Mouse (Mus musculus): ENCODE measurements around the gene Gm17509. TPM values are rescaled to one million over a fixed set of nuclear protein-coding genes. Genes with fewer than 3 reads are reported as not detected.

The Gm17509 gene
- polyA plus RNA-seq (2015; fragmentation: Nextera tagmentation; extraction: Ambion mirVana) = 0.03 TPM in 1 of 2 replicates, not detected in the other

- Histone ChIP-seq H3K27ac (replicated peaks) (peak within 1 kb of the TSS; percentile 38), H3K9me3 (replicated peaks) (no peaks in the 10 kb centered on the region), H3K9ac (no peak within 1 kb of the TSS), H3K27me3 (peaks cover 40% of the 10 kb centered on the region), H3K4me3 (replicated peaks) (peak within 1 kb of the TSS; percentile 56), H3K4me1 (replicated peaks) (peaks cover 8% of the 10 kb centered on the region; the same call in 1 of the 2 replicates), H3K36me3 (replicated peaks) (no peaks in the 10 kb centered on the region), H3K4me2 (peak within 1 kb of the TSS; percentile 61)
- under 1% methylated on average over 65 of the region's 67 CpGs for WGBS (ENCODE audit: insufficient replicate concordance)
- peak; percentile 60 for ATAC-seq (ENCODE audit: insufficient read depth)
Observed at GRCm38 (mm10) chr13:117220501-117221321, at the start of gene Gm17509. Gene Gm17509, minus strand, starts transcription at chr13:117221075.

GRCm38 (mm10) chr13:117267963-117268362 lies 47.1 kb upstream of the Gm17509 start:
- no peaks in the 10 kb centered on the region for H3K9me3 ChIP-seq (replicated peaks)
- no peak overlapping the region for H3K4me3 ChIP-seq (replicated peaks)
- H3K9ac ChIP-seq = no peak overlapping the region
- no peak overlapping the region for H3K27ac ChIP-seq (replicated peaks)
- no peak for ATAC-seq (ENCODE audit: insufficient read depth)
- 79% methylated on average over 14 of the region's 14 CpGs for WGBS (ENCODE audit: insufficient replicate concordance)
- H3K36me3 ChIP-seq (replicated peaks) = no peaks in the 10 kb centered on the region
- no peak overlapping the region for H3K4me2 ChIP-seq
- H3K27me3 ChIP-seq = no peaks in the 10 kb centered on the region
- no peaks in the 10 kb centered on the region for H3K4me1 ChIP-seq (replicated peaks)

- Histone ChIP-seq H3K9ac (no peak overlapping the region), H3K27me3 (no peaks in the 10 kb centered on the region), H3K4me2 (no peak overlapping the region), H3K4me3 (replicated peaks) (no peak overlapping the region), H3K27ac (replicated peaks) (no peak overlapping the region), H3K9me3 (replicated peaks) (no peaks in the 10 kb centered on the region), H3K36me3 (replicated peaks) (no peaks in the 10 kb centered on the region), H3K4me1 (replicated peaks) (no peaks in the 10 kb centered on the region)
- WGBS (ENCODE audit: insufficient replicate concordance) = 57% methylated on average over 2 of the region's 2 CpGs
- ATAC-seq (ENCODE audit: insufficient read depth) = no peak
Observed at GRCm38 (mm10) chr13:117266156-117266555, 45.3 kb upstream of the Gm17509 start.

GRCm38 (mm10) chr13:117260704-117261103 lies 39.8 kb upstream of the Gm17509 start:
- H3K9ac ChIP-seq = no peak overlapping the region
- ATAC-seq (ENCODE audit: insufficient read depth) = no peak
- no peak overlapping the region for H3K27ac ChIP-seq (replicated peaks)
- no peaks in the 10 kb centered on the region for H3K27me3 ChIP-seq
- no peak overlapping the region for H3K4me3 ChIP-seq (replicated peaks)
- H3K9me3 ChIP-seq (replicated peaks) = no peaks in the 10 kb centered on the region
- 30% methylated on average over 4 of the region's 4 CpGs for WGBS (ENCODE audit: insufficient replicate concordance)
- no peak overlapping the region for H3K4me2 ChIP-seq
- H3K36me3 ChIP-seq (replicated peaks) = no peaks in the 10 kb centered on the region
- no peaks in the 10 kb centered on the region for H3K4me1 ChIP-seq (replicated peaks)

GRCm38 (mm10) chr13:117242621-117243020 lies 21.7 kb upstream of the Gm17509 start:
- H3K27ac ChIP-seq (replicated peaks) = no peak overlapping the region
- H3K27me3 ChIP-seq = no peaks in the 10 kb centered on the region
- no peak overlapping the region for H3K4me3 ChIP-seq (replicated peaks)
- no peak overlapping the region for H3K4me2 ChIP-seq
- ATAC-seq (ENCODE audit: insufficient read depth) = no peak
- H3K9ac ChIP-seq = no peak overlapping the region
- 40% methylated on average over 5 of the region's 5 CpGs for WGBS (ENCODE audit: insufficient replicate concordance)
- H3K9me3 ChIP-seq (replicated peaks) = no peaks in the 10 kb centered on the region
- H3K36me3 ChIP-seq (replicated peaks) = no peaks in the 10 kb centered on the region
- H3K4me1 ChIP-seq (replicated peaks) = 0 out of 2 replicates have a peak, but pooled peaks cover 3% of the 10 kb centered on the region

- 0 out of 2 replicates have a peak, but pooled peaks cover 3% of the 10 kb centered on the region for H3K4me1 ChIP-seq (replicated peaks)
- ATAC-seq (ENCODE audit: insufficient read depth) = no peak
- no peaks in the 10 kb centered on the region for H3K9me3 ChIP-seq (replicated peaks)
- H3K27ac ChIP-seq (replicated peaks) = no peak overlapping the region
- no peak overlapping the region for H3K4me3 ChIP-seq (replicated peaks)
- no peak overlapping the region for H3K9ac ChIP-seq
- no peaks in the 10 kb centered on the region for H3K36me3 ChIP-seq (replicated peaks)
- H3K27me3 ChIP-seq = no peaks in the 10 kb centered on the region
- 29% methylated on average over 3 of the region's 3 CpGs for WGBS (ENCODE audit: insufficient replicate concordance)
- no peak overlapping the region for H3K4me2 ChIP-seq
Observed at GRCm38 (mm10) chr13:117242063-117242462, 21.2 kb upstream of the Gm17509 start.

GRCm38 (mm10) chr13:117237111-117237510 lies 16.2 kb upstream of the Gm17509 start:
- no peaks in the 10 kb centered on the region for H3K9me3 ChIP-seq (replicated peaks)
- no peaks in the 10 kb centered on the region for H3K36me3 ChIP-seq (replicated peaks)
- H3K27me3 ChIP-seq = no peaks in the 10 kb centered on the region
- no peak overlapping the region for H3K9ac ChIP-seq
- no peak overlapping the region for H3K4me3 ChIP-seq (replicated peaks)
- H3K4me1 ChIP-seq (replicated peaks) = 0 out of 2 replicates have a peak, but pooled peaks cover 3% of the 10 kb centered on the region
- 40% methylated on average over 4 of the region's 4 CpGs for WGBS (ENCODE audit: insufficient replicate concordance)
- no peak overlapping the region for H3K27ac ChIP-seq (replicated peaks)
- no peak for ATAC-seq (ENCODE audit: insufficient read depth)
- H3K4me2 ChIP-seq = no peak overlapping the region

GRCm38 (mm10) chr13:117235530-117236212 lies 14.8 kb upstream of the Gm17509 start:
- H3K27me3 ChIP-seq = no peaks in the 10 kb centered on the region
- no peaks in the 10 kb centered on the region for H3K9me3 ChIP-seq (replicated peaks)
- peak; percentile 64 for ATAC-seq (ENCODE audit: insufficient read depth)
- WGBS (ENCODE audit: insufficient replicate concordance) = 53% methylated on average over 11 of the region's 11 CpGs
- H3K9ac ChIP-seq = no peak overlapping the region
- no peak overlapping the region for H3K27ac ChIP-seq (replicated peaks)
- no peaks in the 10 kb centered on the region for H3K36me3 ChIP-seq (replicated peaks)
- no peak overlapping the region for H3K4me2 ChIP-seq
- no peak overlapping the region for H3K4me3 ChIP-seq (replicated peaks)
- 0 out of 2 replicates have a peak, but pooled peaks cover 3% of the 10 kb centered on the region for H3K4me1 ChIP-seq (replicated peaks)

- H3K4me2 ChIP-seq = no peak overlapping the region
- no peak overlapping the region for H3K27ac ChIP-seq (replicated peaks)
- ATAC-seq (ENCODE audit: insufficient read depth) = no peak
- no peaks in the 10 kb centered on the region for H3K9me3 ChIP-seq (replicated peaks)
- WGBS (ENCODE audit: insufficient replicate concordance) = 70% methylated on average over 7 of the region's 7 CpGs
- no peak overlapping the region for H3K4me3 ChIP-seq (replicated peaks)
- 0 out of 2 replicates have a peak, but pooled peaks cover 3% of the 10 kb centered on the region for H3K4me1 ChIP-seq (replicated peaks)
- H3K27me3 ChIP-seq = no peaks in the 10 kb centered on the region
- no peak overlapping the region for H3K9ac ChIP-seq
- H3K36me3 ChIP-seq (replicated peaks) = no peaks in the 10 kb centered on the region
Observed at GRCm38 (mm10) chr13:117234486-117234885, 13.6 kb upstream of the Gm17509 start.

- Histone ChIP-seq H3K27ac (replicated peaks) (no peak overlapping the region), H3K9ac (no peak overlapping the region), H3K4me1 (replicated peaks) (0 out of 2 replicates have a peak, but pooled peaks cover 1% of the 10 kb centered on the region), H3K4me2 (no peak overlapping the region), H3K36me3 (replicated peaks) (no peaks in the 10 kb centered on the region), H3K4me3 (replicated peaks) (no peak overlapping the region), H3K27me3 (no peaks in the 10 kb centered on the region), H3K9me3 (replicated peaks) (no peaks in the 10 kb centered on the region)
- ATAC-seq (ENCODE audit: insufficient read depth) = no peak
- 70% methylated on average over 8 of the region's 8 CpGs for WGBS (ENCODE audit: insufficient replicate concordance)
Observed at GRCm38 (mm10) chr13:117233808-117234207, 12.9 kb upstream of the Gm17509 start.

GRCm38 (mm10) chr13:117230371-117231110 lies 9.7 kb upstream of the Gm17509 start:
- Histone ChIP-seq H3K9me3 (replicated peaks) (no peaks in the 10 kb centered on the region), H3K4me1 (replicated peaks) (no peaks in the 10 kb centered on the region), H3K9ac (no peak overlapping the region), H3K27me3 (no peaks in the 10 kb centered on the region), H3K4me3 (replicated peaks) (no peak overlapping the region), H3K36me3 (replicated peaks) (no peaks in the 10 kb centered on the region), H3K4me2 (no peak overlapping the region), H3K27ac (replicated peaks) (no peak overlapping the region)
- ATAC-seq (ENCODE audit: insufficient read depth) = no peak
- WGBS (ENCODE audit: insufficient replicate concordance) = 65% methylated on average over 6 of the region's 6 CpGs

Data from liver, embryonic 15.5 days (tissue).